Mouse (Mus musculus): ENCODE data around the gene Capn3. TPM values are rescaled to one million over a fixed set of nuclear protein-coding genes. Genes with fewer than 3 reads are reported as not detected.
A peak's percentile ranks its signal among the peaks of the same experiment; 100 is the strongest.

Gene Capn3
- 4.5 and 6.7 TPM in 2 replicates for polyA plus RNA-seq (2014; fragmentation: Nextera tagmentation; extraction: Ambion mirVana)

DNA sequence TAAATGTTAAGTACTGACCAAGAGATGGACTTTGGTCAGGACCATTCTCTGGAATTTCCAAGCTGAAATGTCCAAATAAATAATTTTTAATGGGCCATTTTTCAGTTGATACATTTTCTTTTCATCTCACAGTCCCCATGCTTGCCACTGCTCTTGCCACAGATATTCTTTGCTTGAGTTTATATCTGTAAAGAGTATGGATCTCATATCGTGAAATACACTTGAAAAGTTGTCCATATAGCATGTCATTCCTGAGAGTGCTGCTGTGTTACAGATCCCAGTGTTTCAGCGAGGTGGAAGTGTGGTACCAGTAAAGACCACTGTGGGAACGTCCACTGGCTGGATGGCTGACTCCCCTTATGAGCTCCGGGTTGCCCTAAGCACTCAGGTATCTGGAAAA is at the start of gene Capn3:
Gene Capn3, plus strand, starts transcription at position 301 of the 400 bp plus-strand sequence.
- Histone ChIP-seq H3K9ac (ENCODE audit: low read depth, low read length) (no peak within 1 kb of the TSS), H3K4me2 (ENCODE audit: low read depth, low read length) (no peak within 1 kb of the TSS), H3K4me3 (ENCODE audit: low read depth, low read length) (no peak within 1 kb of the TSS), H3K27ac (replicated peaks; ENCODE audit: low read depth, low read length) (no peak within 1 kb of the TSS), H3K9me3 (ENCODE audit: control insufficient read depth, low read length) (no peaks in the 10 kb centered on the region), H3K27me3 (replicated peaks; ENCODE audit: control insufficient read depth, insufficient read depth, low read length) (no peaks in the 10 kb centered on the region), H3K4me1 (ENCODE audit: control insufficient read depth, insufficient read depth, low read length) (no peaks in the 10 kb centered on the region), H3K36me3 (ENCODE audit: control insufficient read depth, insufficient read depth, low read length) (no peaks in the 10 kb centered on the region)
- DNase-seq (ENCODE audit: low spot score) (no peak), ATAC-seq (ENCODE audit: low read depth) (no peak)
- WGBS: 79% methylated on average over 4 of the region's 4 CpGs

DNA sequence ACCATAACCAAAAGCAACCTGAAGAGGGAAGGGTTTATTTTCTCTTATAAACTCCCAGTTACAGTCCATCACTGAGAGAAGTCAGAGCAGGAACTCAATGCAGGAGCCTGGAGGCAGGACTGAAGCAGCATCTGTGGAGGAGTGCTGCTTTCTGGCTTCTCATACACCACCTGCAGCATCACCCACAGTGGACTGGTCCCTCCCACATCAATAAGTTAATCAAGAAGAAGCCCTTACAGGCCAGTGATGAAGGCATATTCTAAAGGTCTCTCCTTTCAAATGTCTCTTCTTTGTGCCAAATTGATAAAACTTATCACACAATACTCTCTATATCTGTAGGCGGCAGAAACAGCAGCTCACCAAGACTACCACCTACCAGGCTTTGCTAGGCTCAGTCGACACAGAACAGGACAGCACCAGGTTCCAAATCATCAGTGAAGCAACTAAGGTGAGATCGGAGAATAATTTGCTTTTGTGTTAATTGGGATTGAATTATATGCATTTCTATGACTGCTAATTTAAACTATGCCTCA is 44.7 kb upstream of the Capn3 start:
- no peak for DNase-seq (ENCODE audit: low spot score)
- WGBS: 96% methylated on average over 3 of the region's 3 CpGs
- no peak overlapping the region for H3K4me3 ChIP-seq (ENCODE audit: low read depth, low read length)
- no peak overlapping the region for H3K27ac ChIP-seq (replicated peaks; ENCODE audit: low read depth, low read length)
- H3K4me2 ChIP-seq (ENCODE audit: low read depth, low read length): no peak overlapping the region
- peaks cover 14% of the 10 kb centered on the region; the same call in 1 of the 2 replicates for H3K9me3 ChIP-seq (ENCODE audit: control insufficient read depth, low read length)
- no peak for ATAC-seq (ENCODE audit: low read depth)
- peaks cover 3% of the 10 kb centered on the region; the same call in 1 of the 2 replicates for H3K36me3 ChIP-seq (ENCODE audit: control insufficient read depth, insufficient read depth, low read length)
- H3K4me1 ChIP-seq (ENCODE audit: control insufficient read depth, insufficient read depth, low read length): no peaks in the 10 kb centered on the region
- H3K27me3 ChIP-seq (replicated peaks; ENCODE audit: control insufficient read depth, insufficient read depth, low read length): no peaks in the 10 kb centered on the region
- no peak overlapping the region for H3K9ac ChIP-seq (ENCODE audit: low read depth, low read length)

DNA sequence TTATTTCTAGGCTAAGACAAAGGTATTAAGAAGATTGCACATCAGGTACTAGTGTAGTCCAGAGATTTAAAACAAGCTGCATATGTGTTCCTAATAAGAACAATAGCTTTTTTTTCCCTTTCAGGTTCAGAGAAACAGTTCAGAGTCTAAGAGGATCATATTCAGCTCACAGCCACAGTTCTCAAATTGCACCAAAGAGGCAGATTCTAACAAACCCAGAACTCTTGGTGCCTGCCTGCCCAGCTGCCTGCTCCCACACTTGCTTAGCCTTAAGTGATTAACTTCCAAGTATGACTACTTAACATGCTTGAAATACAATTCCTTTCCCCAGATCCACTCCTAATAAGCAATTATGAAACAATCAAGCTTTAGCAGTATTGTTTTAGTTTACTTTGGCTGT is 41.7 kb upstream of the Capn3 start:
- DNase-seq (ENCODE audit: low spot score): peak; percentile 55
- 0 out of 2 replicates have a peak overlapping the region, but pooled peaks have one; percentile 8 for H3K27ac ChIP-seq (replicated peaks; ENCODE audit: low read depth, low read length)
- peaks cover 3% of the 10 kb centered on the region; the same call in 1 of the 2 replicates for H3K36me3 ChIP-seq (ENCODE audit: control insufficient read depth, insufficient read depth, low read length)
- H3K9ac ChIP-seq (ENCODE audit: low read depth, low read length): no peak overlapping the region
- peaks cover 1% of the 10 kb centered on the region; the same call in 1 of the 2 replicates for H3K9me3 ChIP-seq (ENCODE audit: control insufficient read depth, low read length)
- no peaks in the 10 kb centered on the region for H3K27me3 ChIP-seq (replicated peaks; ENCODE audit: control insufficient read depth, insufficient read depth, low read length)
- no peak overlapping the region for H3K4me2 ChIP-seq (ENCODE audit: low read depth, low read length)
- ATAC-seq (ENCODE audit: low read depth): peak; percentile 55; the same call in 1 of the 2 replicates
- H3K4me1 ChIP-seq (ENCODE audit: control insufficient read depth, insufficient read depth, low read length): no peaks in the 10 kb centered on the region
- H3K4me3 ChIP-seq (ENCODE audit: low read depth, low read length): no peak overlapping the region

DNA sequence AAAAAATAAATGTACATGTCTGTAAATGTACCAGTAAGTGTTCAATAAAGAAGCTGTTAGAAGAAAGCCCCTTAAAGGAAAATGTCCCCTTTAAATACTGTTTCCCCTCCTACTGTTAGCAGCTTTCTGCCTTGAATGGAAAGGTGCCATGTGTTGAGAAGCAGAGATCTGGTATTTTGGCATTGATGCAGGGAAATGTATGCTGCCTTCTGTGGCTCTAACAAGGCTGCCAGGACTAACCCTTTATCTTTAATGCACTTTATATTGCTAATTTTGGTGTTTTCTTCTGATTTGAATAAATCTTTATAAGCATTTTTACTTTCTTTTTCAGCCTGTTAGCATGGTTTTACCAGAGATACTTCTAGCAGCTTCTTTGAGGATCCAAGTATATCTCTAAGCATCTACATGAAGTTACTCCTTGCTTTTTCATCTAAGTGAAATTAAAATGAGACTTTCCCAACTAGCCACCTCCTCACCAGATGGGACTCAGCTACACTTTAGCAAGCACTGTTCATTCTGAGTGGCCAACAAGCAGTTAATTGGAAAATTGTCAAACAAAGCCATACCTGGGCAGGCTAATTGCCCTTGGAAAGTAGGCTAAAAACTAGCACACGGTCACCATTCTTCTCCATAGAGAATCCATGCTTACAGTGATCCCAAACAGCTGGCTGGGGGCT is 40.9 kb upstream of the Capn3 start:
- H3K4me1 ChIP-seq (ENCODE audit: control insufficient read depth, insufficient read depth, low read length): no peaks in the 10 kb centered on the region
- no peak overlapping the region for H3K4me3 ChIP-seq (ENCODE audit: low read depth, low read length)
- peaks cover 3% of the 10 kb centered on the region; the same call in 1 of the 2 replicates for H3K36me3 ChIP-seq (ENCODE audit: control insufficient read depth, insufficient read depth, low read length)
- no peaks in the 10 kb centered on the region for H3K27me3 ChIP-seq (replicated peaks; ENCODE audit: control insufficient read depth, insufficient read depth, low read length)
- H3K4me2 ChIP-seq (ENCODE audit: low read depth, low read length): no peak overlapping the region
- no peak for DNase-seq (ENCODE audit: low spot score)
- no peak for ATAC-seq (ENCODE audit: low read depth)
- no peaks in the 10 kb centered on the region for H3K9me3 ChIP-seq (ENCODE audit: control insufficient read depth, low read length)
- no peak overlapping the region for H3K27ac ChIP-seq (replicated peaks; ENCODE audit: low read depth, low read length)
- H3K9ac ChIP-seq (ENCODE audit: low read depth, low read length): no peak overlapping the region
- 39% methylated on average over 1 of the region's 1 CpGs for WGBS

DNA sequence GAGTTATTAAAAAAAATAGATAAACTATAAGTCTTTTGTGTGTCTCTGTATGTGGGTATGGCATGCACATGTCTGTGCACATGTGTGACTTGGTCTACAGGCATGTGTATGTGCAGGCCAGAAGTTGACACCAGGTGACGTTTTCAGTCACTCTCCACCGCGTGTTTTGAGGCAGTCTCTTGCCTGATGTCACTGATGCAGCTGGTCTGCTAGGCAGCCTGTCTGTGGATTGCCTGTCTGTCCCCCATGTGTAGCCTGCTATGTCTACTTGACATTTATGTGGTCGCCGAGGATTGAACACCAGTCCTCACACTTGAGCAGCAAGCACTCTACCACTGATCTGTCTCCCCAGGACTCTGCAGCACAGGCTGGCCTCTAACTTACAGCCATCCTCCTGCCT is 31.4 kb upstream of the Capn3 start:
- 74% methylated on average over 5 of the region's 5 CpGs for WGBS
- H3K27ac ChIP-seq (replicated peaks; ENCODE audit: low read depth, low read length): no peak overlapping the region
- no peak for ATAC-seq (ENCODE audit: low read depth)
- H3K9me3 ChIP-seq (ENCODE audit: control insufficient read depth, low read length): no peaks in the 10 kb centered on the region
- H3K27me3 ChIP-seq (replicated peaks; ENCODE audit: control insufficient read depth, insufficient read depth, low read length): no peaks in the 10 kb centered on the region
- DNase-seq (ENCODE audit: low spot score): no peak
- H3K4me1 ChIP-seq (ENCODE audit: control insufficient read depth, insufficient read depth, low read length): no peaks in the 10 kb centered on the region
- H3K9ac ChIP-seq (ENCODE audit: low read depth, low read length): no peak overlapping the region
- no peak overlapping the region for H3K4me3 ChIP-seq (ENCODE audit: low read depth, low read length)
- no peak overlapping the region for H3K4me2 ChIP-seq (ENCODE audit: low read depth, low read length)
- peaks cover 6% of the 10 kb centered on the region; the same call in 1 of the 2 replicates for H3K36me3 ChIP-seq (ENCODE audit: control insufficient read depth, insufficient read depth, low read length)

DNA sequence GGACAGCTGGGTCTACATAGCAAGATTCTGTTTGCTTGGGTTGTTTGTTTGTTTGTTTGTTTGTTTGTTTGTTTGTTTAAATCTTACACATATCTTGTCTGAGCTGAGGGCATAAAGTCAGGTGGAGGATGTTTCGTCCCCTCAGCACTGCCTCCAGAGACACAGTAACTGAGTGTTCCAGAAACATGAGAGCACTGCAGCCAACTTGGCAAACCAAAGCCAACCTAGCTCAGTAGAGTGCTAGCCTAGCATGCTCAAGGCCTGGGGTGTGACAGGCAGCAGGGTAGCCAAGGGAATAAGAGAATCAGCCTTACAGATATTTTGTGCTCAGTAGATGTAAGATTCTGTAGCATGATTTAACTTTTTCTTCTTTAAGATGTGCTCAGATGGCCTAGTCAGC is 11.3 kb upstream of the Capn3 start:
- no peak overlapping the region for H3K4me2 ChIP-seq (ENCODE audit: low read depth, low read length)
- no peaks in the 10 kb centered on the region for H3K9me3 ChIP-seq (ENCODE audit: control insufficient read depth, low read length)
- ATAC-seq (ENCODE audit: low read depth) (no peak), DNase-seq (ENCODE audit: low spot score) (no peak)
- no peaks in the 10 kb centered on the region for H3K4me1 ChIP-seq (ENCODE audit: control insufficient read depth, insufficient read depth, low read length)
- WGBS: 91% methylated on average over 1 of the region's 1 CpGs
- H3K4me3 ChIP-seq (ENCODE audit: low read depth, low read length): no peak overlapping the region
- H3K27me3 ChIP-seq (replicated peaks; ENCODE audit: control insufficient read depth, insufficient read depth, low read length): no peaks in the 10 kb centered on the region
- H3K27ac ChIP-seq (replicated peaks; ENCODE audit: low read depth, low read length): no peak overlapping the region
- no peaks in the 10 kb centered on the region for H3K36me3 ChIP-seq (ENCODE audit: control insufficient read depth, insufficient read depth, low read length)
- no peak overlapping the region for H3K9ac ChIP-seq (ENCODE audit: low read depth, low read length)

DNA sequence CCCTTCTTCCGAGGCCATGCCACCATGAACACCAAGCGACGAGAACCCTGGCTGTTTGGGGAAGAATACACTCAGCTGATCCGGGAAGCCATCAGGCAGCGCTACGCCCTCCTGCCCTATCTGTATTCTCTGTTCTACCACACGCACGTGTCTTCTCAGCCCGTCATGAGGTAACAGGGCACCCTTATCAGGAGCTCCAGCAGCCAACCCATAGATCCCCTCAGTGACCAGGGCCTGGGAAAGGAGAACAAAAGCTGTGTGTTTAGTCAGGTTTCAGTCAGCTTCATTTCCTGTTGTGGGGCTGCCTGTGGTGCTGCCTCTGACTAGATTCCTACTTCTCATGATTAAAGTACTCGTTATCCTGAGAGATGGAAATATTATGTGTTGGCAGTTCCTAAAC is 9.4 kb upstream of the Capn3 start:
- H3K27ac ChIP-seq (replicated peaks; ENCODE audit: low read depth, low read length): no peak overlapping the region
- H3K4me2 ChIP-seq (ENCODE audit: low read depth, low read length): no peak overlapping the region
- H3K4me3 ChIP-seq (ENCODE audit: low read depth, low read length): no peak overlapping the region
- no peaks in the 10 kb centered on the region for H3K9me3 ChIP-seq (ENCODE audit: control insufficient read depth, low read length)
- no peak overlapping the region for H3K9ac ChIP-seq (ENCODE audit: low read depth, low read length)
- DNase-seq (ENCODE audit: low spot score) (no peak), ATAC-seq (ENCODE audit: low read depth) (no peak)
- WGBS: 76% methylated on average over 10 of the region's 10 CpGs
- H3K36me3 ChIP-seq (ENCODE audit: control insufficient read depth, insufficient read depth, low read length): no peaks in the 10 kb centered on the region
- no peaks in the 10 kb centered on the region for H3K27me3 ChIP-seq (replicated peaks; ENCODE audit: control insufficient read depth, insufficient read depth, low read length)
- no peaks in the 10 kb centered on the region for H3K4me1 ChIP-seq (ENCODE audit: control insufficient read depth, insufficient read depth, low read length)

DNA sequence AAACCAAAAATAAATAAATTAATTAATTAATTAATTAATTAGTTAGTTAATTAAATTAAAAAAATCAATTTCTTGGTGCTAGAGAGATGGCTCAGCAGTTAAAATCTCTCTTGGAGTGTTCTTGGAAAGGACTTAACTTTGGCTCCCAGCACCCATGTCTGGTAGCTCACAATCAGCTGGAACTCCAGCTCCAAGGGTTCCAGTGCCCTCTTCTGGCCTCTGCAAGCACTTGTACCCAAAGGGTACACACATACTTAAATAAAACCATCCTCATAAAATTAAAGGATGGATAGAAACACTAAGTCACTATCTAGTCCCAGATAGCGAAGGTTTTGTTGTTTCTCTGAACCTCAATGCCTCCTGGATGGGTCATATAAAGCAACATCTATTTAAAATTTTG is 8.5 kb upstream of the Capn3 start:
- WGBS: 93% methylated on average over 1 of the region's 1 CpGs
- H3K9ac ChIP-seq (ENCODE audit: low read depth, low read length): no peak overlapping the region
- no peak overlapping the region for H3K27ac ChIP-seq (replicated peaks; ENCODE audit: low read depth, low read length)
- ATAC-seq (ENCODE audit: low read depth) (no peak), DNase-seq (ENCODE audit: low spot score) (no peak)
- H3K27me3 ChIP-seq (replicated peaks; ENCODE audit: control insufficient read depth, insufficient read depth, low read length): no peaks in the 10 kb centered on the region
- no peaks in the 10 kb centered on the region for H3K4me1 ChIP-seq (ENCODE audit: control insufficient read depth, insufficient read depth, low read length)
- no peaks in the 10 kb centered on the region for H3K9me3 ChIP-seq (ENCODE audit: control insufficient read depth, low read length)
- no peaks in the 10 kb centered on the region for H3K36me3 ChIP-seq (ENCODE audit: control insufficient read depth, insufficient read depth, low read length)
- no peak overlapping the region for H3K4me2 ChIP-seq (ENCODE audit: low read depth, low read length)
- no peak overlapping the region for H3K4me3 ChIP-seq (ENCODE audit: low read depth, low read length)

DNA sequence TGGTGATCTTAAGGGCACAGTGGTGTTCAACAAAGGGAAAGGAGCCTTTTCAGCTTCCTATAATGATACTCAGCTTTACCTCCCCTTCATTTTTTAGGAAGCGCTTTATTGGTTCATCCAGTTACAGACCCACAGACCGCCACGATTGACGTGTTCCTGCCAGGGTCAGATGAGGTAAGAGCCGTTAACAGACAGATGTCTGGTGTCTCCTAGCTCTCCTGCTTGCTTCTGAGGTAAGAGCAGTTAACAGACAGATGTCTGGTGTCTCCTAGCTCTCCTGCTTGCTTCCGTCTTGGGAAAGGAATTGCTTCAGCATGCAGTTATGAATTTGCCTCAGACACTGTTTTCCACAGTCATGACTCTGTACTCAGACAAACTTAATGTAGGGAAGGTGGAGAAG is 5.1 kb upstream of the Capn3 start:
- H3K27me3 ChIP-seq (replicated peaks; ENCODE audit: control insufficient read depth, insufficient read depth, low read length): no peaks in the 10 kb centered on the region
- 57% methylated on average over 6 of the region's 6 CpGs for WGBS

More for the DNA sequence above, 5.1 kb upstream of the Capn3 start:
- Histone ChIP-seq H3K4me3 (ENCODE audit: low read depth, low read length) (no peak overlapping the region), H3K9ac (ENCODE audit: low read depth, low read length) (no peak overlapping the region), H3K4me1 (ENCODE audit: control insufficient read depth, insufficient read depth, low read length) (no peaks in the 10 kb centered on the region), H3K4me2 (ENCODE audit: low read depth, low read length) (no peak overlapping the region), H3K36me3 (ENCODE audit: control insufficient read depth, insufficient read depth, low read length) (no peaks in the 10 kb centered on the region), H3K27ac (replicated peaks; ENCODE audit: low read depth, low read length) (no peak overlapping the region), H3K9me3 (ENCODE audit: control insufficient read depth, low read length) (no peaks in the 10 kb centered on the region)
- no peak for ATAC-seq (ENCODE audit: low read depth)
- DNase-seq (ENCODE audit: low spot score): no peak

Data from embryonic facial prominence, embryonic 14.5 days (tissue).